Mouse (Mus musculus): Measurements from ENCODE around the gene Ndufb4. TPM values are rescaled to one million over a fixed set of nuclear protein-coding genes. Genes with fewer than 3 reads are reported as not detected.

The Ndufb4 gene
- polyA plus RNA-seq, 1 experiment from 2014 or later, result 88.8 TPM

DNA sequence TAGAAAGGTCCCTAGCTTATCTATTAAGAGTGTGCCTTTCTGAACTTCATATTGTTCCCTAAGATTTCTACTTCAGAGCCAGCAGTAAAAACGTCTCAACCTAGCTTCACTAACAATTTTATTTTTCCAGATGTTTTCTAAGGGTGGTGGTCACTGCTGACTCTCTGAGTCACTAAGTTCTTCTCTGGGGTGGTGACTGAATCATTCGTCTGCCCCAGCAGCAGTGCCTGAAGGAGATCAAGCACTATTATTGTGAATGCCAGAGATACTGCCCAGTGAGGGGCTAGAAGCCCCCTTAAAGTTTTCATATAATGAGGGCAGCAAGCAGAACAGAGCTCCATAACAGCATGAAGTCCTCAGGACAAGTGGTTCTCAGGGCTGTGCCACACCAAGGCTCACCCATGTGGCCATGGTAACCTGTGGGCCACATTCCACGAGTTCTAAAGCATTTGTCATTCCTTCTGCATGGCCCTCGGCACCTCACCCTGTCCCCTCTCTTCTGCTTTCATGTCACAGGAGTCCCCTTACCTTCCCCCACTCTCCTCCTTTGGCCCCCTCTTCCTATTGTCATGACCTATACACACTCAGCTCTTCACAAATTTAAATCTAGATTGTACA lies 16.5 kb upstream of the Ndufb4 start:
- no peaks in the 10 kb centered on the region for H3K4me1 ChIP-seq (ENCODE audit: control insufficient read depth, insufficient read depth, low read length)
- H3K27me3 ChIP-seq (ENCODE audit: control insufficient read depth, insufficient read depth, low read length), result no peaks in the 10 kb centered on the region
- H3K4me3 ChIP-seq (ENCODE audit: low read depth, low read length), result no peak overlapping the region
- H3K36me3 ChIP-seq (ENCODE audit: control insufficient read depth, insufficient read depth, low read length), result no peaks in the 10 kb centered on the region
- no peaks in the 10 kb centered on the region for H3K9me3 ChIP-seq (replicated peaks; ENCODE audit: control insufficient read depth, low read length)
- no peak for ATAC-seq (replicated peaks; ENCODE audit: insufficient number of reproducible peaks, low FRiP score, low TSS enrichment)
- no peak overlapping the region for H3K9ac ChIP-seq (ENCODE audit: low read depth, low read length)
- H3K27ac ChIP-seq (ENCODE audit: low read depth, low read length), result no peak overlapping the region
- 32% methylated on average over 4 of the region's 4 CpGs for WGBS (ENCODE audit: insufficient replicate concordance)
- no peak overlapping the region for H3K4me2 ChIP-seq

DNA sequence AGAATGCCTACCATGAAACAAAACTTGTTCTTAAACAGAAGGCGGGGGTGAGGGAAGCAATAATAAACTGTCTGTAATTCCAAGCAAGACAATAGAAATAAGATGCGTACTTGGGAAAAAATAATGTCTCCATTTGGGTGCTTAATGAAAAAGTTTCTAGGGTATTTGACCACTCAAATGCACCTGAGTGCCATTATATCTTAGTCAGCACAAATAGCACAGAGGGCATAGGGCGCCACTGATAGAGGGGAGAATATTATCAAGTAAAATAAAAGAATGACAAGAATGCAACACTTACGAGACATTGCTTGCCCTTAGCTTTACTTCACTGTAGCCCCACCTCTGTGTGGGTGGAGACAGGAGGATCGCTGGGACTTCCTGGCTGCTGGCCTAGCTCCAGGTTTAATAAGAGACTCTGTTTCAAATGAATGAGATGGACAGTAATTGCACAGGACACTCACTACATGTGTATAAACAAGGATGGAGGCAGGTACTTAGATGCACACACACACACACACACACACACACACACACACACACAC lies 11.2 kb upstream of the Ndufb4 start:
- H3K27ac ChIP-seq (ENCODE audit: low read depth, low read length), result no peak overlapping the region
- WGBS (ENCODE audit: insufficient replicate concordance), result 64% methylated on average over 5 of the region's 5 CpGs

DNA sequence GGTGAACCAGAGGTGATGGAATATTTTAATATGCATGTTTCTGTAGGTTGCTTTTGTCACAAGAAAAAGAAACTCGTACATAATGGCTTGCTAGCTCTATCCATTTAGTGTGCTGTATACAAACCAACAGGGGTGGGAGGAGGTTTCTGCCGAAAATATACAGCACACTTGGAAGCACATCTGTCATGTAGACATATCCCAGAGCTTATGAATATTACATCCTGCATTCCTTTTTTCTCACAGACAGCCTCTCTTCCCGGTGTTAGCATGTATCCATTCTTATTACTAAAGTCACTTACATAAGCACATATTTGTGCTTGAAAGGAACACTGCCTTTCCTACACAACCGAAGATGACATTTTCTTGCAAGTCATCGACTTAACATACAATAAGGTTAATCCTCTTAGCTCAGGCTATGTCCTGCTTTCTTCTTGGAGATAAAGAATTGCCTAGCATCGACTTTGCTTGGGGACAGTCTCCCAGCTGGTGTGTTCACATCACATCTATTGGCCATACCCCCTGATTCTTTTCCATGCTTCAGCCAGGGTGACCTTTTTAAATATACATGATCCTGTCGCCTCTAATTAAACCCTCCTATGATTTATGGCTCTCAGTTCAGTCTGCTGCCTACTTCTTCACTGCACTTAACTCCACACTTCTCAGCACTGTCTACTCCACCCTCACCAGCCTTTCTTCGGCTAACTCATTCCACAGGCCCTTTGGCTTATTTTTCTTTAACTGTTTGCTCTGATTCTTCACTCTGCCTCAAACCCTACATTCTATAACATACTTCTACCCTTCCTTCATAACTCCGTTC lies 9.6 kb upstream of the Ndufb4 start:
- Histone ChIP-seq H3K9ac (ENCODE audit: low read depth, low read length) (no peak overlapping the region), H3K4me2 (no peak overlapping the region), H3K9me3 (replicated peaks; ENCODE audit: control insufficient read depth, low read length) (no peaks in the 10 kb centered on the region), H3K36me3 (ENCODE audit: control insufficient read depth, insufficient read depth, low read length) (no peaks in the 10 kb centered on the region), H3K27me3 (ENCODE audit: control insufficient read depth, insufficient read depth, low read length) (no peaks in the 10 kb centered on the region), H3K4me1 (ENCODE audit: control insufficient read depth, insufficient read depth, low read length) (no peaks in the 10 kb centered on the region), H3K27ac (ENCODE audit: low read depth, low read length) (no peak overlapping the region), H3K4me3 (ENCODE audit: low read depth, low read length) (no peak overlapping the region)
- ATAC-seq (replicated peaks; ENCODE audit: insufficient number of reproducible peaks, low FRiP score, low TSS enrichment), result no peak
- 72% methylated on average over 9 of the region's 9 CpGs for WGBS (ENCODE audit: insufficient replicate concordance)

More for the DNA sequence above, 11.2 kb upstream of the Ndufb4 start:
- Histone ChIP-seq H3K4me1 (ENCODE audit: control insufficient read depth, insufficient read depth, low read length) (no peaks in the 10 kb centered on the region), H3K9me3 (replicated peaks; ENCODE audit: control insufficient read depth, low read length) (no peaks in the 10 kb centered on the region), H3K4me3 (ENCODE audit: low read depth, low read length) (no peak overlapping the region), H3K36me3 (ENCODE audit: control insufficient read depth, insufficient read depth, low read length) (no peaks in the 10 kb centered on the region), H3K9ac (ENCODE audit: low read depth, low read length) (no peak overlapping the region), H3K27me3 (ENCODE audit: control insufficient read depth, insufficient read depth, low read length) (no peaks in the 10 kb centered on the region), H3K4me2 (no peak overlapping the region)
- no peak for ATAC-seq (replicated peaks; ENCODE audit: insufficient number of reproducible peaks, low FRiP score, low TSS enrichment)

DNA sequence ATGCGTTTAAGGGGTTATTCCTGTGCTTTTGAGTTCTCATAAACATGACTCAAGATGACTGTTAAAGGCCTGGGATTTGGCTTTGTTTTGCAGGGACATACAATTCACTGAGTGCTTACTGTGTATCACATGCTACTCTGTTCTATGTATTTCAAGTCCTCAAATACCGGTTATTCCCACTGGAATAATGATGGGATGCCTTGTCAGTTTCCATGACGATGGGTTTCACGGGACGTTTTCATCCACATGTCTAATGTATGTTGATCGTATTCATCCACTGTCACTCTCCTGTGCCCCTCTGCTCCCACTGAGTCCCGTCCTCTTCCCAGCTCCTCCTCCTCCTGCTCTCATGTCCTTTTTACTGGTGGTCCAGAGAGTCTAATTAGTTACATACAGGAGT lies 2.5 kb upstream of the Ndufb4 start:
- Histone ChIP-seq H3K27me3 (ENCODE audit: control insufficient read depth, insufficient read depth, low read length) (no peaks in the 10 kb centered on the region), H3K9me3 (replicated peaks; ENCODE audit: control insufficient read depth, low read length) (no peaks in the 10 kb centered on the region), H3K36me3 (ENCODE audit: control insufficient read depth, insufficient read depth, low read length) (no peaks in the 10 kb centered on the region), H3K9ac (ENCODE audit: low read depth, low read length) (no peak overlapping the region), H3K27ac (ENCODE audit: low read depth, low read length) (no peak overlapping the region), H3K4me2 (no peak overlapping the region), H3K4me3 (ENCODE audit: low read depth, low read length) (no peak overlapping the region), H3K4me1 (ENCODE audit: control insufficient read depth, insufficient read depth, low read length) (peaks cover 14% of the 10 kb centered on the region)
- WGBS (ENCODE audit: insufficient replicate concordance), result 75% methylated on average over 7 of the region's 7 CpGs
- ATAC-seq (replicated peaks; ENCODE audit: insufficient number of reproducible peaks, low FRiP score, low TSS enrichment), result no peak

DNA sequence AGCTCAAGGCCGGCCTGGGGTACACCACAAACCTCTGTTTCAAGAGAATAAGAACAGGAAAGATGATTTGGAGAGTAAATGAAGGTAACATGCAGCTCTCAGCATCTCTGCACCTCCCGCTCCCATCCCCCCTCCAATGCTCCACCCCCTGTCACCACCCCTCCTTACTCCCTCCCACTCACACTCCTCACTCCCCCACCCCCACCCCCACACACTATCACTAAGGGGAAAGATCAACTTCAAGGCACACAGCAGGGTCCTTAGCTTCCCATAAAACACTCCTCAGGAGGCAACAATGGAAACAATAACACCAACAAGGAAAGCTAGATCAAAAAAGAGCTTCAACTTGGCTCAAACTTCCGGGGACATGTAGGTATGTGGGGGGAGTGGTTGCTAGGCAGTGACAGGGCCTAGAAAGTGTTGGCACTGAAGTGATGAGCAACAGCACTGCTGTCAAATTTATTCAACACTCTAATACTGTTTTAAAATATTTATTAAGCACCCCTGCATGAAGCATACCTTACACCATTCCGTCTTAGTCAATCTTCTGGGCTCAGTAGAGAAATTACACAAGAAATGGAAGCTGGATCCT lies 1.6 kb upstream of the Ndufb4 start:
- H3K36me3 ChIP-seq (ENCODE audit: control insufficient read depth, insufficient read depth, low read length), result no peaks in the 10 kb centered on the region
- H3K9ac ChIP-seq (ENCODE audit: low read depth, low read length), result no peak overlapping the region
- peak overlapping the region; percentile 62 for H3K27ac ChIP-seq (ENCODE audit: low read depth, low read length)
- H3K4me3 ChIP-seq (ENCODE audit: low read depth, low read length), result no peak overlapping the region
- WGBS (ENCODE audit: insufficient replicate concordance), result 21% methylated on average over 4 of the region's 4 CpGs
- H3K9me3 ChIP-seq (replicated peaks; ENCODE audit: control insufficient read depth, low read length), result no peaks in the 10 kb centered on the region
- no peak for ATAC-seq (replicated peaks; ENCODE audit: insufficient number of reproducible peaks, low FRiP score, low TSS enrichment)
- H3K27me3 ChIP-seq (ENCODE audit: control insufficient read depth, insufficient read depth, low read length), result no peaks in the 10 kb centered on the region
- H3K4me2 ChIP-seq, result no peak overlapping the region
- H3K4me1 ChIP-seq (ENCODE audit: control insufficient read depth, insufficient read depth, low read length), result peaks cover 14% of the 10 kb centered on the region

DNA sequence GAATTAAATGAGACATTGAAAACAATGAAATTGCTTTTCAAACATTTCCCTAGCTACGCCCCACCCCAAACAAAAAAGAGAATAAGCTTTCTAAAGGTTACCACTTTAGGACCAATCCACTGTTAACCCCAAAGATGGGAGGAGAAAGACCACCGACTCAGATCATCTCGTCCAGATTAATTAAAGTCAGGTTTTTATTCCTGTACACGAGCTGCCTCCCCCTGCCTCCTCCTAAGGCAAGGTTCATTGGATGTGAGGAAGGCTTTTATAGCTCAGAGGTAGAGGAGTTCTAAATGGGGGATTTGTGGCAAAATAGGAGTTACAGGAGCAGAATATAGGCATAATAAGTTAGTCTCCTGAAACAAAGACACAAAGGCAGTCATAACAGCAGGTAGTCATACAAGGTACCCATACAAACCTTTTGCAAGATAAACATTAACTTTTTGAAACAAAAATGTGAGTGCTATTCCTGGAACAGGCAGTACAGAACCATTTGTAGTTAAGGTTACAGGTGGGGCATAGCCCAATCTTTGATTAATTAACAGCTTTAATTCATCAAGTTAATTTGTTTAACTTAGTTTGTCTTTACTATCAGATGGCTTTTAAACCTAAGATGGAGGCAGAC lies 690 bp upstream of the Ndufb4 start:
- peak overlapping the region; percentile 46 for H3K4me2 ChIP-seq
- no peaks in the 10 kb centered on the region for H3K36me3 ChIP-seq (ENCODE audit: control insufficient read depth, insufficient read depth, low read length)
- peak overlapping the region; percentile 60 for H3K27ac ChIP-seq (ENCODE audit: low read depth, low read length)
- H3K27me3 ChIP-seq (ENCODE audit: control insufficient read depth, insufficient read depth, low read length), result no peaks in the 10 kb centered on the region
- H3K9ac ChIP-seq (ENCODE audit: low read depth, low read length), result no peak overlapping the region
- H3K9me3 ChIP-seq (replicated peaks; ENCODE audit: control insufficient read depth, low read length), result no peaks in the 10 kb centered on the region
- H3K4me3 ChIP-seq (ENCODE audit: low read depth, low read length), result no peak overlapping the region
- H3K4me1 ChIP-seq (ENCODE audit: control insufficient read depth, insufficient read depth, low read length), result peaks cover 14% of the 10 kb centered on the region
- no peak for ATAC-seq (replicated peaks; ENCODE audit: insufficient number of reproducible peaks, low FRiP score, low TSS enrichment)
- 56% methylated on average over 4 of the region's 4 CpGs for WGBS (ENCODE audit: insufficient replicate concordance)

DNA sequence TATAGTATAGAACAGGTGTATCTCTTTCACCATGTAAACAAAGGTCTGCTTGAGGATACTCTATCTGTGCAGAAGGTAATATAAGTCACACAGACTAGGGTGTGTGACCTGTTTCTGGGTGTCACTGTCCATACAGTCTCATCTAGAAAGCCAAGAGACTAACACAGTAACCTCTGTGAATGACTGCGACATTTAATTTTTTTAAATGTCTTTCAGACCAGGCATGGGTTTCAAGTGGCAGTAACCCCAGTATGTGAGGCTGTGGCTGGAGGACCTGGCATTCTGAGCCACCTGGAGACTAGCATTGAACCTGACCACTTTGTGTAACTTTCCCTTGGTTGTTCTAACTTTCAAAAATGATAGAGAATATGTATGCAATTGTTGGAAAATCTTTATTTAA lies 1.2 kb downstream of the Ndufb4 start:
- H3K9ac ChIP-seq (ENCODE audit: low read depth, low read length), result peak overlapping the region; percentile 28; the same call in 1 of the 2 replicates
- peaks cover 14% of the 10 kb centered on the region for H3K4me1 ChIP-seq (ENCODE audit: control insufficient read depth, insufficient read depth, low read length)
- peak overlapping the region; percentile 77 for H3K4me2 ChIP-seq
- no peak overlapping the region for H3K27ac ChIP-seq (ENCODE audit: low read depth, low read length)
- H3K27me3 ChIP-seq (ENCODE audit: control insufficient read depth, insufficient read depth, low read length), result no peaks in the 10 kb centered on the region
- no peaks in the 10 kb centered on the region for H3K9me3 ChIP-seq (replicated peaks; ENCODE audit: control insufficient read depth, low read length)
- peak overlapping the region; percentile 55 for H3K4me3 ChIP-seq (ENCODE audit: low read depth, low read length)
- H3K36me3 ChIP-seq (ENCODE audit: control insufficient read depth, insufficient read depth, low read length), result no peaks in the 10 kb centered on the region; the same call in 1 of the 2 replicates
- WGBS (ENCODE audit: insufficient replicate concordance), result 85% methylated on average over 1 of the region's 1 CpGs
- ATAC-seq (replicated peaks; ENCODE audit: insufficient number of reproducible peaks, low FRiP score, low TSS enrichment), result no peak

DNA sequence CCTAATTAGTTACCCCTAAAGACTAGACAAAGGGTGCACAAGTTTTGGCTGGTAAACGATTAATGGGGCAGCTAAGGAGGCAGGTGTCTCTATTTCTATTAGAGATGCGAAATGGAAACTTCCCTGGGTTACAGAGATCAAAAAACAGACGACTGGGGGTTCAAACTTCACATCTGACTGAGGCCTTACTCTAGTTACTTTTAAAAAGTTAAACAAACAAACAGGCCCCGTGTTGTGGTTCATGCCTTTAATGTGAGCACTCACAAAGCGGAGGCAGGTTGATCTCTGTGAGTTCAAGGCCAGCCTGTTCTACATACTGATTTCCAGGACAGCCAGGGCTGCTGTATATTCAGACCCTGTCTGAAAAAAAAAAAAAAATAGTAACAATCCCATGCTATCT lies 1.6 kb downstream of the Ndufb4 start:
- WGBS (ENCODE audit: insufficient replicate concordance), result 82% methylated on average over 5 of the region's 5 CpGs
- Histone ChIP-seq H3K36me3 (ENCODE audit: control insufficient read depth, insufficient read depth, low read length) (no peaks in the 10 kb centered on the region; the same call in 1 of the 2 replicates), H3K4me1 (ENCODE audit: control insufficient read depth, insufficient read depth, low read length) (peaks cover 14% of the 10 kb centered on the region), H3K4me3 (ENCODE audit: low read depth, low read length) (peak overlapping the region; percentile 55), H3K27ac (ENCODE audit: low read depth, low read length) (no peak overlapping the region), H3K27me3 (ENCODE audit: control insufficient read depth, insufficient read depth, low read length) (no peaks in the 10 kb centered on the region), H3K4me2 (peak overlapping the region; percentile 77), H3K9me3 (replicated peaks; ENCODE audit: control insufficient read depth, low read length) (no peaks in the 10 kb centered on the region), H3K9ac (ENCODE audit: low read depth, low read length) (peak overlapping the region; percentile 28; the same call in 1 of the 2 replicates)
- ATAC-seq (replicated peaks; ENCODE audit: insufficient number of reproducible peaks, low FRiP score, low TSS enrichment), result no peak

Measured in heart, embryonic 11.5 days (tissue).